Mouse (Mus musculus): ENCODE results near the gene Wdsub1. TPM values are rescaled to one million over a fixed set of nuclear protein-coding genes. Genes with fewer than 3 reads are reported as not detected.
A peak's percentile ranks its signal among the peaks of the same experiment; 100 is the strongest.
"Not testable (repeated sequence)": the region's sequence is repeated elsewhere in the genome, so short reads cannot be mapped to it uniquely, and the experiment has no call there.

The Wdsub1 gene
- 10 to 100 TPM; 23.5 to 25.0 TPM for total RNA-seq (2021)
- long read RNA-seq, partial matches to known transcripts, result 4 of 27 reads
- long read RNA-seq, other reads (novel, unspliced or antisense), result 22 of 27 reads

GRCm38 (mm10) chr2:59881831-59882741, at the start of gene Wdsub1:
Wdsub1 (minus strand) TSS chr2:59882591.
- peak; percentile 83 to 92 for DNase-seq (ENCODE audit: low spot score in 2 of 2)

DNA sequence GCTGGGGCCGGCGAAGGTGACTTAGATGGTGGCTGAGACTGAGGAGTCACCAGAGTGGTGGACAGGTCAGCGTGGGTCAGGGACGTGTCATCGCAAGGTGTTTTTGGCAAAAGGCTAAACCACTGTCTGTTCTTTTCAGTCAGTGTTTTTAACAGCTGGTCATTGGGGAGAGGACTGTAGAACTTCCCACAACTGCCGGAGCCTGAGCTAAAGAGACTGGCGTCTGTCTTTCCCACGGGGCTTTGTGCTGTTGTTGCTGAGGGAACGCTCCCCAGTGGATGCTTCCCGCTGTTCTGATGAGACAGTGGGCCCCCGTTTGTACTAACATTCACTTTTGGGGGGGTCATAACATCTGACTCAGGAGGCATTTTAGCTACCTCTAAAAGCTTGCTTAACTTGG, 31.2 kb upstream of the Wdsub1 start:
- no peak for DNase-seq (ENCODE audit: low spot score in 2 of 2)

DNA sequence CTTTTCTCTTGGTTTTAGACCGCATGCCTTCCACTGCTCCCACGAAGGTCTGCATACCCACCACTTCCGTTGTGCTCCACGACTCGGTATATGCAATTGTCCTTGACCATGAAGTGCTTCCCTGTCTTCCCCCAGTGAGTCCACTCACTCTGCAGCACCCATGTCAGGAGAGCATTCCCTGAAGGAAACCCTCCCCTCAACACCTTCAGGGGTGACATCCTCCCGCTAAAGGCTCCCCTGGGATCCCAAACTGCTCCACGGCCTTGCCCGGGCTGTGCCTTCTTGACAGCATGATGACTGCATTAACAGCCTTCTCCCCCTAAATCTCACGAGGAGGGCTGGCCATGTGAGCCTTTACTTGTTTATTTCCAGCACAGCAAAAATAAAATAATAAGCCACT, 25.7 kb upstream of the Wdsub1 start:
- DNase-seq (ENCODE audit: low spot score in 2 of 2), result no peak

DNA sequence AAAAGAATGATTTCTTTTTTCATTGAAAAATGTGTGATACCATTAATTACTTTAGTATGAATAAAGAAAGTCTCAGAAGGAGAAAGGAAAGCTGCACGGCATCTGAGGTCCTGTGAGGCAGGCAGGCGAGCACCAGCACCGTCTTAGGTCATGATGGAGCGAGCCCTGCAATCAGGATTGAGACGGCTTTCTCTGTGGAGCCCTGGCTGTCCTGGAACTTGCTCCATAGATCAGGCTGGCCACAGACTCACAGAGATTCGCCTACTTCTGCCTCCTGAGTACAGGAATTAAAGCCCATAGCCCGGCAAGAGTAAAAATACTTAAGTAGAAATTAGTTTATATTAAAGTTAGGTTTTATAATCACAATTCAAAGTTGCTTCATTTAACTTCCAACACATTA, 21.6 kb upstream of the Wdsub1 start:
- no peak for DNase-seq (ENCODE audit: low spot score in 2 of 2)

DNA sequence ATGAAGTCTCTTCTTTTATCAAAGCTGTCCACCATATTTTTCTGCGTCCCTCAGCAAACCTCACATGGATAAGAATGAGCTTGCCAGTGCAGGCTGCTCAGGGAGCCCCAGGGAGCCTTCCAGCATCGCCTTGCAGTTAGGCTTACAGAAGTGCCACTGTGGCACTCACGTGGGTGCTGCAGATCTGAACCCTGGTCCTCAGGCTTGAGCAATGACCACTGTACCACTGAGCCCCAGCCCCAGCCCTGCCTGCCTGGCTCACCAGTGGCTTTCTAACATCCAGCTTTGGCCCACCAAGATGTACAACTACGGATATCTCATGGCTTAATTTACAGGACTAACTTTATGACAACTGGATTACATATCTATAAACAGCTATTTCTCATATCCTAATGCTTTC, 16.3 kb upstream of the Wdsub1 start:
- no peak for DNase-seq (ENCODE audit: low spot score in 2 of 2)

DNA sequence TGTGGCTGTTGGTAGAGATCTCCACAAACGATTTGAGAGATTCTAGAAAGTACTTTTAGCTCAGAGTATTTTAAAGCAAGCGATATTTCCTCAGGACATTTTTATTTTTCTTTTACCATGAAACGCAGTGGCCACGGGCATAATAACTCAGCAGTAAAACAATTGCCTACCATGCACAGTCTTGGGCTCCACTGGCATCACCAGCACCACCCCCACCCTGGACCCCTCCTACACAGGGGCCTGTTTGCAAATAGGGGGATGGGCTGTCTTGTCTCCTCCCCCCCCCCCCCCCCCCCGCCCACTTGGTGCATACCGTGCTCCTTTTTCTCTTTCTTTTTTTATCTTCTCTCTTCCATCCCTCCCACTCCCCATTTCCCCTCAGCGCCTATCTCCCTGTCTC, 15.7 kb upstream of the Wdsub1 start:
- no peak for DNase-seq (ENCODE audit: low spot score in 2 of 2)

- no peak for DNase-seq (ENCODE audit: low spot score in 2 of 2)
These were observed 14.4 kb upstream of the Wdsub1 start for GRCm38 (mm10) chr2:59896837-59897236.

DNA sequence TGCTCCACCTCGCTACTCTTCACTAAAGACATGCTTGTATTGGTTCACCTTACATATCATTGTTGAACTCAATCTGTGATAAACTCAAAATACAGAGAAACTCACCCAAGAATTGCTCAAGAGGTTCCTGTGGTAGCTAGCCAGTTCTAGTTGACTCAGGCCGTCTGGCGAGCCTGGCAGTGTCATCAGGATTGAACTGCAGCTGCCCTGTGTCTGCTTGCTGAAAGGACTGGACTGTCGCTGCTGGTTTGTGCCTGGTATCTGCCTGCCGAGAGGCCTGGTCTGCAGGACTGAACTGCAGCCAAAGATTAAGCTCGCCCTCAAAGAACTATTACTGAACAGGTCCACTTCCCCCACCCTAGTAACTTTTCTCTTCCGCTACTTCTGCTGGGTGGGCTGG, 14.0 kb upstream of the Wdsub1 start:
- no peak for DNase-seq (ENCODE audit: low spot score in 2 of 2)

DNA sequence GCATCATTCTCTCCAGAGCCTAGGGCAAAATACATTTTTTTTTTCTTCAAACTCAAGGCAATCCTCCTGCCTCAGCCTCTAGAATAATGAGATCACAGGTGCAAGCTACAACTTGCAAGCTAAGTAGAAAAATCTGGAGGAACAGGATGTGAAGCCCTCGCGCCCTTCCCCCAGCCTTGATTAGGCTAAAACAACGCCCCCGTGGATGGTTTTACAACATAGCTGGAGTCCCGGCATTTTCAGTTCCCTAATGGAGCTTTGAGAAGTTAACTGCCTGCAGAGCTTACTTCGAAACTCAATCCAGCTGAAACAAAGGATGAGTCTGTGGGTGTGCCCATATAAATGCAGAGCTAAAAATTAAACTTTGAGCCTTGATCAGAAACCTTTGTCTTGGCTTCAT, 7.3 kb upstream of the Wdsub1 start:
- no peak for DNase-seq (ENCODE audit: low spot score in 2 of 2)

DNA sequence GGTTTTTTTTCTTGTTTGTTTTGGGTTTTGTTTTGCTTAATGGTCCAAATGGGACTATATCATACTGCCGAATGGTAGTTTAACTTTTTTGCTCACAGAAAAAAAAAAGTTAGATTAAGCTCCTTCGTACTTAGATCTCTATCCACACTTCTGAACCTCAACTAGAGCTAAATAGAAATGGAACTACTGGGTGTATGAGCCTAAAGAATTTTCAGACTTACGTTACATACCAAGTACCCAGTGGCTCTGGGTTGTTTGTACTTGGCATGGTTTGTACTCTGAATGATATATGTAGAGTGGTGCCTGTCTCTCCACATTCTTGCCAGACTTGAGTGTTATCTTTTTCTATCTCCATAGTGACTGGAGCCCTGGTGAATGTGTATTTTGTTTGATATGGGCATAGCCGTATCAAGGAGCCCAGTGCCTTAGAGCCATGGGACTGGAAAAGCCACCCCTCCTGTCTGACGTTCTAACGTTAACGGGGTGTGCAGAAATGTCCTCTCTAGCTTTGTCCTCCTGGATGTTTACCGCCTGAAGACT, 421 bp upstream of the Wdsub1 start:
- DNase-seq (ENCODE audit: low spot score in 2 of 2), result no peak

- no peak for DNase-seq (ENCODE audit: low spot score in 2 of 2)
These were observed 987 bp downstream of the Wdsub1 start for GRCm38 (mm10) chr2:59881404-59881803.

GRCm38 (mm10) chr2:59878221-59878620, 4.2 kb downstream of the Wdsub1 start:
- DNase-seq (ENCODE audit: low spot score in 2 of 2), result no peak

DNA sequence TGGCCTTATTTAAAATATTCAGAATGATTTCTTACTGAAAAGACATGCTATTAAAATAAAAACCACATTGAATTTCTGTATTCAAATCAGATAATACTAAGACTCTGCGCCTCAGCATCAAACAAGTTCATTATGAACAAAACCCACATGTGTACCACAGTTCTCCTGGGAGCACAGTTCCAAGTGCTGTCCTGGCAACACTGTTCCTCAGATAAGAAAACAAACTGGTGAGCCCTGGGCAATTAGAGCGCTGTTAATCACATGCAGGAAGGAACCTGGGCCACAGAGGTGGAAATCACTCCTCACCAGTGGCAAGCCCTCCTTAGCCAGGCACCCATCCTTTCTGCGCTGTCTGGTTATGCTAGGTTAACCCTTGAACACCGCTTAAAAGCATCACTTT, 5.1 kb downstream of the Wdsub1 start:
- DNase-seq (ENCODE audit: low spot score in 2 of 2), result no peak

- no peak for DNase-seq (ENCODE audit: low spot score in 2 of 2)
These were observed 5.9 kb downstream of the Wdsub1 start for GRCm38 (mm10) chr2:59876482-59876881.

GRCm38 (mm10) chr2:59870526-59870925, 11.9 kb downstream of the Wdsub1 start:
- no peak for DNase-seq (ENCODE audit: low spot score in 2 of 2)

- no peak for DNase-seq (ENCODE audit: low spot score in 2 of 2)
These were observed 19.8 kb downstream of the Wdsub1 start for GRCm38 (mm10) chr2:59862618-59863017.

DNA sequence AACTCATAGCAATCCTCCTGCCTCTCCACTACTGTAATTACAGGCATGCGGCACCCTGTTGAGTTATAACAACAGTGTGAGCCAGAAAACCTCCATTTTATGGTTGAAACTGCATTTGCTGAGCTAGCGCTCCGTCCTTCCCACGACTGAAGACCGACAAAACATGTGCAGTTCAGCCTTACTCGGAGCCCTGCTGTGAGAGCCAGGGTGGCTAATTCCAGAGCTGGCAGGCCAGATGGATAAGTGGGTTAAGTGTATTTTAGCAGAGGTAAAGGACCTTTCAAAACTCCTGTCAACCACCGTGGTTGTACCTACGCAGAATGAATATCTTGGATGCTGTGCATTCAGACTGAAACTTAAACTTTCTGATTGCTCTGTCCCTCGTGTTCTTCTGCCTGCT, 28.0 kb downstream of the Wdsub1 start:
- DNase-seq (ENCODE audit: low spot score in 2 of 2), result no peak

GRCm38 (mm10) chr2:59853543-59853942, 28.8 kb downstream of the Wdsub1 start:
- no peak for DNase-seq (ENCODE audit: low spot score in 2 of 2)

- DNase-seq (ENCODE audit: low spot score in 2 of 2), result no peak
These were observed 29.5 kb downstream of the Wdsub1 start for GRCm38 (mm10) chr2:59852916-59853315.

GRCm38 (mm10) chr2:59851885-59852284, 30.5 kb downstream of the Wdsub1 start:
- not testable (repeated sequence) for DNase-seq (ENCODE audit: low spot score in 2 of 2)

DNA sequence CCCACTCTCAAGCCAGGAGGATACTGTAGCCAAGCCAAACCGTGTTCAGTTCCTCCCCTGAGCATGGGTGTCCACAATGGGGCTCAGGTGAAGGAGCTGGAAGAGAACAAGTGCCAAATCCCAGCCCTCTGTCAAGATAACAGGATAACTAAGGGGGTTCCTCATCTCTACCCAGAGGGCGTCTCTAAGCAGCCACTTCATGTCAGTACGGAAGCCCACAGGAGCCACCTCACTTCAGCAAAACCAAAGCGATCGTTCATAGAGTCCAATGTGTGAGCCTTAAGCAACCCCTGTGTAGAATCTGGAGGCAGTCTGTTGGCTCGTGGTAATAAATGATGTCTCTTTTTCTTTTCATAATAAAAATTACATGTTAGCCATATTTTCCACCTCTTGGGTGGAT, 38.5 kb downstream of the Wdsub1 start:
- DNase-seq (ENCODE audit: low spot score in 2 of 2), result no peak

DNA sequence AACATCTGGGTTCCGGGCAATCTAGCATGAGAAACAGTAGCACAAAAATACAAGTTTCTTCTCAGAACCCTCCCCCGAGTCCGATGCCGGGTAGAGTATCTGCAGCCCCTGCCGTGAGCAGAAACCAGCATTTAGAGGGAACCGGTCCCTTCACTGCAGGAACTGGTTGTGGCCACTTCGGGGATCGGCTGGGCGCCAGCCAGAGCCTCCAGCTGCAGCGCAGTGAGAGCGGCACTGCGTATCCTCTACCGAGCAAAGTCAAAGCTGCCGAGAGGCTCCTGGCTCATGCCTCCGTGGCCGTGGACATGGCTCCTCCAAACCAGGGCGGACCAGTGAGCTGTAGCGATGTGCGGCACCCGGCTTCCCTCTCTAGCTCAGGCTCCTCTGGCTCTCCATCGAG, 39.2 kb downstream of the Wdsub1 start:
- DNase-seq (ENCODE audit: low spot score in 2 of 2), result no peak

DNA sequence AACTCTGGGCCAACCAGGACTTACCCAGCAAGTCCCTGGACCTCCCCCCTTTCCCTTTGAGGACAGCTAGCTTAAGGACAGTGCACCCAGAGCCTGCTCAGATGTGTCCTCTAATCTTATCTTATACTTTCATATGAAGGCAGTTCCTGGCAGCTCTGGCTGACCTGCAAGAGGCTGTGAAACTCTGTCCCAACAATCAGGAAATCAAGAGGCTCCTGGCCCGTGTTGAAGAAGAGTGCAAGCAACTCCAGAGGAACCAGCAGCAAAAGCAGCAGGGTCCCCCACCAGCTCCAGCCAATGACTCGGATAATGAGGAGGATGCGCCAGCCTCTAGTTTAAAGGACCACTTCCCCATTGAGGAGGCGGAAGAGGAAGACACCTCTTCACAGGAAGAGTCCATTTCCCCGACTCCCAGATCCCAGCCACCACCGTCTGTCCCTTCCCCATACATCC, 39.8 kb downstream of the Wdsub1 start:
- DNase-seq (ENCODE audit: low spot score in 2 of 2), result no peak

All from layer of hippocampus, adult 18-20 months (tissue).